ENCODE assay signal across 10 mouse cellular contexts in the genomic region with DNA sequence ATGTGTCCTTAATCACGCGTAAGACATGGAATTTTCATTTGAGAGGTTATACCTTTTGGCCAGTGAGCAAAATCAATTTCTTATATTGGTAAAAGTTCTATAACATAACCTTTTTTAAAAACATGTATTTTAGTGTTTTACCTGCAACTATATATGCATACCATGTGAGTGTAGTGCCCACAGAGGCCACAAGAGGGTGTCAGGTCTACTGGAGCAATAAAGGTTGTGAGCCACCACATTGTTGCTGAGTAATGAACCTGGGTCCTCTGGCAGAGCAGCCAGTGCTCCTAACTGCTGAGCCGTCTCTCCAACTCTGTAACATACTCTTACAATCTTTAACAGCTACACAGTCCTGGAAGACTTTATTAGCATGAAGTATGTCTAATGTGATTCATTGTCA. TPM values are rescaled to one million over a fixed set of nuclear protein-coding genes. Genes with fewer than 3 reads are reported as not detected.
DNase-seq lines count a peak whose midpoint lies in the region; ATAC-seq lines count a peak whose summit lies in the region.
"Had no signal": no experiment of that assay in that cellular context is flagged by ENCODE, and none has a peak within 500 bp of the region (broad histone marks: within the 10 kb centered on the region; RNA-seq: fewer than 3 reads in every experiment).

No protein-coding gene starts in this region.

- no peaks in the 10 kb centered on the region for H3K4me1 ChIP-seq in limb, embryonic 11.5 days (ENCODE audit: control insufficient read depth, insufficient read depth, low read length)
- H3K4me1 ChIP-seq in limb, embryonic 10.5 days, result peaks cover 7% of the 10 kb centered on the region
- H3K4me1 ChIP-seq in embryonic facial prominence, embryonic 10.5 days, result peaks cover 7% of the 10 kb centered on the region; the same call in 1 of the 2 replicates
- H3K4me1 ChIP-seq: lung, embryonic 15.5 days; stomach, embryonic 15.5 days had no signal

- no peak overlapping the region for H3K4me3 ChIP-seq in limb, embryonic 11.5 days (ENCODE audit: low read depth, low read length)
- H3K4me3 ChIP-seq in limb, embryonic 10.5 days, result no peak overlapping the region
- no peak overlapping the region for H3K4me3 ChIP-seq in embryonic facial prominence, embryonic 10.5 days
- H3K4me3 ChIP-seq: lung, embryonic 15.5 days; stomach, embryonic 15.5 days had no signal

- no peaks in the 10 kb centered on the region for H3K27me3 ChIP-seq in limb, embryonic 11.5 days (ENCODE audit: control insufficient read depth, insufficient read depth, low read length)
- H3K27me3 ChIP-seq in limb, embryonic 10.5 days (ENCODE audit: low read depth, poor library complexity, severe bottlenecking), result no peaks in the 10 kb centered on the region
- H3K27me3 ChIP-seq in embryonic facial prominence, embryonic 10.5 days (replicated peaks; ENCODE audit: low read depth, poor library complexity, severe bottlenecking), result no peaks in the 10 kb centered on the region
- H3K27me3 ChIP-seq: lung, embryonic 15.5 days; stomach, embryonic 15.5 days had no signal

- ATAC-seq in limb, embryonic 11.5 days (ENCODE audit: insufficient number of reproducible peaks, low FRiP score, low TSS enrichment, low read depth), result no peak

- H3K4me2 ChIP-seq in limb, embryonic 11.5 days (ENCODE audit: low read depth, severe bottlenecking), result no peak overlapping the region
- H3K4me2 ChIP-seq: lung, embryonic 15.5 days; stomach, embryonic 15.5 days had no signal

- peaks cover 16% of the 10 kb centered on the region; the same call in 1 of the 2 replicates for H3K36me3 ChIP-seq in limb, embryonic 11.5 days (ENCODE audit: control insufficient read depth, insufficient read depth, low read length)
- peaks cover 99% of the 10 kb centered on the region for H3K36me3 ChIP-seq in limb, embryonic 10.5 days
- peaks cover 98% of the 10 kb centered on the region for H3K36me3 ChIP-seq in embryonic facial prominence, embryonic 10.5 days (replicated peaks)

- no peak overlapping the region for H3K9ac ChIP-seq in limb, embryonic 11.5 days (ENCODE audit: low read length)
- H3K9ac ChIP-seq: lung, embryonic 15.5 days; stomach, embryonic 15.5 days had no signal

- DNase-seq in adrenal gland, adult 2 months, result peak; percentile 9
- no peak for DNase-seq in adrenal gland, postnatal 4 days (ENCODE audit: low spot score in 2 of 2)
- DNase-seq in limb, embryonic 11.5 days (ENCODE audit: low spot score), result peak; percentile 39
- no peak for DNase-seq in limb, embryonic 10.5 days (ENCODE audit: low spot score)
- DNase-seq in embryonic facial prominence, embryonic 10.5 days (ENCODE audit: low spot score), result peak; percentile 29
- DNase-seq in spleen, postnatal 10 days (ENCODE audit: low spot score in 2 of 2), result peak; percentile 35 to 79
- no peak for DNase-seq in gastrocnemius, adult 18-20 months (ENCODE audit: low spot score)
- no peak for DNase-seq in cerebellum, adult 18-20 months

- 86% methylated on average over 3 of the region's 3 CpGs for WGBS in limb, embryonic 11.5 days
- 94% methylated on average over 3 of the region's 3 CpGs for WGBS in limb, embryonic 10.5 days
- WGBS in embryonic facial prominence, embryonic 10.5 days, result 93% methylated on average over 3 of the region's 3 CpGs

- 0 out of 2 replicates have a peak, but pooled peaks cover 2% of the 10 kb centered on the region for H3K9me3 ChIP-seq in limb, embryonic 11.5 days (ENCODE audit: control insufficient read depth, low read length)
- no peaks in the 10 kb centered on the region for H3K9me3 ChIP-seq in limb, embryonic 10.5 days (replicated peaks)
- H3K9me3 ChIP-seq in embryonic facial prominence, embryonic 10.5 days, result no peaks in the 10 kb centered on the region
- H3K9me3 ChIP-seq: lung, embryonic 15.5 days; stomach, embryonic 15.5 days had no signal

- H3K27ac ChIP-seq in limb, embryonic 11.5 days (replicated peaks; ENCODE audit: low read depth, low read length), result no peak overlapping the region
- H3K27ac ChIP-seq in limb, embryonic 10.5 days, result no peak overlapping the region
- H3K27ac ChIP-seq in embryonic facial prominence, embryonic 10.5 days (replicated peaks), result no peak overlapping the region
- H3K27ac ChIP-seq: lung, embryonic 15.5 days; stomach, embryonic 15.5 days had no signal

RNA-seq across cellular contexts. Expression of a gene that starts 29.4 kb away (rescaled TPM):
- total RNA-seq in adrenal gland, adult 2 months (2021), result 1 to 10 TPM; 3.9 to 4.4 TPM
- 2.3 and 3.2 TPM in 2 replicates for polyA plus RNA-seq in adrenal gland, adult 2 months (2012; rRNA removed)
- total RNA-seq in adrenal gland, postnatal 4 days (2021), result 10 to 100 TPM; 14.6 to 18.0 TPM
- 70.4 and 75.2 TPM in 2 replicates for polyA plus RNA-seq in limb, embryonic 11.5 days (2014; fragmentation: Nextera tagmentation; extraction: Ambion mirVana)
- 30.1 and 44.7 TPM in 2 replicates for polyA plus RNA-seq in limb, embryonic 10.5 days (2016; fragmentation: Nextera tagmentation; extraction: Ambion mirVana)
- polyA plus RNA-seq in embryonic facial prominence, embryonic 10.5 days (2016; fragmentation: Nextera tagmentation; extraction: Ambion mirVana), result 55.8 and 75.8 TPM in 2 replicates
- 1 to 10 TPM; 1.8 to 2.5 TPM for total RNA-seq in gastrocnemius, adult 18-20 months (2021)

RNA-seq across cellular contexts. Expression of a gene that starts 52.5 kb away (rescaled TPM):
- 10 to 100 TPM; 15.5 to 28.7 TPM for total RNA-seq in adrenal gland, adult 2 months (2021)
- polyA plus RNA-seq in adrenal gland, adult 2 months (2012; rRNA removed), result 13.0 and 13.2 TPM in 2 replicates
- total RNA-seq in adrenal gland, postnatal 4 days (2021), result 10 to 100 TPM; 25.6 to 26.6 TPM
- 25.7 and 26.1 TPM in 2 replicates for polyA plus RNA-seq in limb, embryonic 11.5 days (2014; fragmentation: Nextera tagmentation; extraction: Ambion mirVana)
- 20.2 and 22.9 TPM in 2 replicates for polyA plus RNA-seq in limb, embryonic 10.5 days (2016; fragmentation: Nextera tagmentation; extraction: Ambion mirVana)
- 17.4 and 19.3 TPM in 2 replicates for polyA plus RNA-seq in embryonic facial prominence, embryonic 10.5 days (2016; fragmentation: Nextera tagmentation; extraction: Ambion mirVana)
- 1 to 10 TPM; 2.0 to 2.3 TPM for total RNA-seq in gastrocnemius, adult 18-20 months (2021)

RNA-seq across cellular contexts. Expression of a gene that starts 55.5 kb away (rescaled TPM):
- not detected for total RNA-seq in adrenal gland, adult 2 months (2021)
- 0.04 TPM in 1 of 2 replicates, not detected in the other for polyA plus RNA-seq in adrenal gland, adult 2 months (2012; rRNA removed)
- under 1 TPM in 1 of 2 experiments, not detected in 1; 0.20 TPM for total RNA-seq in adrenal gland, postnatal 4 days (2021)
- not detected in 2 replicates for polyA plus RNA-seq in limb, embryonic 11.5 days (2014; fragmentation: Nextera tagmentation; extraction: Ambion mirVana)
- not detected in 2 replicates for polyA plus RNA-seq in limb, embryonic 10.5 days (2016; fragmentation: Nextera tagmentation; extraction: Ambion mirVana)
- polyA plus RNA-seq in embryonic facial prominence, embryonic 10.5 days (2016; fragmentation: Nextera tagmentation; extraction: Ambion mirVana), result not detected in 2 replicates
- not detected for total RNA-seq in gastrocnemius, adult 18-20 months (2021)
- polyA plus RNA-seq: lung, embryonic 15.5 days; stomach, embryonic 15.5 days had no signal

Comparison
In these comparisons a context has a peak if more than half of its experiments do, and no peak if none do; other contexts are left out.
1. DNase-seq: peak in adrenal gland, adult 2 months (single experiment), limb, embryonic 11.5 days (single experiment), embryonic facial prominence, embryonic 10.5 days (single experiment) and spleen, postnatal 10 days (2 of 2); none in adrenal gland, postnatal 4 days (0 of 2), limb, embryonic 10.5 days (single experiment), gastrocnemius, adult 18-20 months (single experiment) and cerebellum, adult 18-20 months (0 of 2).